Mouse (Mus musculus): ENCODE results near the gene Slit1.

Gene Slit1

Small RNA genes lying within 50 kb of the gene (microRNA-seq; reads per million reads assigned to microRNA genes)
- 0 to 0.12 reads per million in 2 experiments for gene Mir8091
